Mouse (Mus musculus): ENCODE measurements around the gene Mmp24.

GRCm38 (mm10) chr2:155830841-155831240 is 55.7 kb downstream of the Mmp24 start:
- TF ChIP-seq CTCF (IDR thresholded peaks at IDR 0.05; ENCODE audit: borderline replicate concordance, control insufficient read depth, extremely low read depth, insufficient read depth, low read length, poor library complexity) (no peak), POLR2A (IDR thresholded peaks at IDR 0.05; ENCODE audit: control insufficient read depth, extremely low read depth, insufficient read depth, low read length, poor library complexity) (no peak)
